Mouse (Mus musculus) T-helper 2 cell (primary cell): Measurements from ENCODE around the gene Otulin.

Experiments
- in situ Hi-C: fragments of 300-600 bp; cut with MboI, MseI; formaldehyde crosslinking; loops from one replicate; pipeline ENCODE4 v1.15.1; 2025; ENCODE audit warnings: high pct_unique_total_duplicates

Otulin gene

GRCm38 (mm10) chr15:27658356-27658755, 27.9 kb upstream of the Otulin start:
- in situ Hi-C loops, result loop anchor here (5.0 to 25.0 kb wide), 2 partner anchors 59 to 179 kb away; no protein-coding TSS in a partner anchor

GRCm38 (mm10) chr15:27657866-27658265, 27.4 kb upstream of the Otulin start:
- in situ Hi-C loops, result loop anchor here (5.0 to 25.0 kb wide), 2 partner anchors 59 to 179 kb away; no protein-coding TSS in a partner anchor

- in situ Hi-C loops, result loop anchor here (5.0 to 25.0 kb wide), 2 partner anchors 61 to 181 kb away; no protein-coding TSS in a partner anchor
Measured at GRCm38 (mm10) chr15:27656626-27657025, 26.1 kb upstream of the Otulin start.

- in situ Hi-C loops, result loop anchor here (5.0 to 25.0 kb wide), 2 partner anchors 62 to 182 kb away; no protein-coding TSS in a partner anchor
Measured at GRCm38 (mm10) chr15:27655015-27655414, 24.5 kb upstream of the Otulin start.

- in situ Hi-C loops, result no loop called here
Measured at GRCm38 (mm10) chr15:27647686-27648085, 17.2 kb upstream of the Otulin start.

- in situ Hi-C loops, result no loop called here
Measured at GRCm38 (mm10) chr15:27646665-27647064, 16.2 kb upstream of the Otulin start.

GRCm38 (mm10) chr15:27645250-27645649, 14.8 kb upstream of the Otulin start:
- in situ Hi-C loops, result no loop called here

GRCm38 (mm10) chr15:27642895-27643294, 12.4 kb upstream of the Otulin start:
- in situ Hi-C loops, result no loop called here

- in situ Hi-C loops, result no loop called here
Measured at GRCm38 (mm10) chr15:27641171-27641570, 10.7 kb upstream of the Otulin start.

- in situ Hi-C loops, result no loop called here
Measured at GRCm38 (mm10) chr15:27633941-27634900, 3.7 kb upstream of the Otulin start.

- in situ Hi-C loops, result no loop called here
Measured at GRCm38 (mm10) chr15:27629800-27630600, 493 bp downstream of the Otulin start.

- in situ Hi-C loops, result no loop called here
Measured at GRCm38 (mm10) chr15:27629046-27629445, 1.4 kb downstream of the Otulin start.

GRCm38 (mm10) chr15:27627794-27628193, 2.7 kb downstream of the Otulin start:
- in situ Hi-C loops, result no loop called here

- in situ Hi-C loops, result no loop called here
Measured at GRCm38 (mm10) chr15:27626314-27626713, 4.2 kb downstream of the Otulin start.

GRCm38 (mm10) chr15:27625890-27626255, 4.6 kb downstream of the Otulin start:
- in situ Hi-C loops, result no loop called here

GRCm38 (mm10) chr15:27625014-27625889, 5.2 kb downstream of the Otulin start:
- in situ Hi-C loops, result no loop called here

- in situ Hi-C loops, result no loop called here
Measured at GRCm38 (mm10) chr15:27623286-27623685, 7.2 kb downstream of the Otulin start.

- in situ Hi-C loops, result no loop called here
Measured at GRCm38 (mm10) chr15:27620475-27621185, 9.9 kb downstream of the Otulin start.

- in situ Hi-C loops, result no loop called here
Measured at GRCm38 (mm10) chr15:27619683-27620082, 10.8 kb downstream of the Otulin start.

GRCm38 (mm10) chr15:27618778-27619533, 11.5 kb downstream of the Otulin start:
- in situ Hi-C loops, result no loop called here
